ENCODE assay signal across 15 mouse cellular contexts in genomic region chr7:45232716-45233465, GRCm38 (mm10). TPM values are rescaled to one million over a fixed set of nuclear protein-coding genes. Genes with fewer than 3 reads are reported as not detected.
DNase-seq lines count a peak whose midpoint lies in the region; ATAC-seq and TF ChIP-seq lines count a peak whose summit lies in the region.
"Had no signal": no experiment of that assay in that cellular context is flagged by ENCODE, and none has a peak within 500 bp of the region (broad histone marks: within the 10 kb centered on the region; RNA-seq: fewer than 3 reads in every experiment).

No protein-coding gene starts in this region.

- no peak overlapping the region for H3K27ac ChIP-seq in heart, adult 2 months
- H3K27ac ChIP-seq in liver, embryonic 12.5 days: no peak overlapping the region
- H3K27ac ChIP-seq in cortical plate, adult 2 months (ENCODE audit: insufficient read depth, low read length): peak overlapping the region; percentile 82
- no peak overlapping the region for H3K27ac ChIP-seq in limb, embryonic 10.5 days
- H3K27ac ChIP-seq: lung, embryonic 15.5 days had no signal

- TF ChIP-seq EP300 in heart, adult 2 months (IDR thresholded peaks at IDR 0.05; ENCODE audit: insufficient read depth, low read depth, low read length): no peak

- no peaks in the 10 kb centered on the region for H3K79me2 ChIP-seq in heart, adult 2 months (replicated peaks; ENCODE audit: control insufficient read depth, insufficient read depth, low read length)

- H3K36me3 ChIP-seq in heart, adult 2 months (ENCODE audit: control insufficient read depth, insufficient read depth, low read length): no peaks in the 10 kb centered on the region
- peaks cover 27% of the 10 kb centered on the region for H3K36me3 ChIP-seq in liver, embryonic 12.5 days
- H3K36me3 ChIP-seq in limb, embryonic 10.5 days: peaks cover 62% of the 10 kb centered on the region

- peak; percentile 88 for DNase-seq in heart, adult 11 months
- DNase-seq in heart, adult 2 months: no peak
- no peak for DNase-seq in liver
- peak; percentile 33 for DNase-seq in limb, embryonic 10.5 days (ENCODE audit: low spot score)
- DNase-seq in adrenal gland, postnatal 10 days: no peak
- no peak for DNase-seq in ovary, adult 18-20 months (ENCODE audit: low spot score)
- DNase-seq: kidney, adult 8-10 months had no signal

- H3K4me1 ChIP-seq in heart, adult 2 months (ENCODE audit: control insufficient read depth, insufficient read depth, low read length): peaks cover 6% of the 10 kb centered on the region
- peaks cover 41% of the 10 kb centered on the region for H3K4me1 ChIP-seq in liver, embryonic 12.5 days
- peaks cover 3% of the 10 kb centered on the region; the same call in 1 of the 2 replicates for H3K4me1 ChIP-seq in cortical plate, adult 2 months (ENCODE audit: control insufficient read depth, insufficient read depth, low read length)
- peaks cover 55% of the 10 kb centered on the region for H3K4me1 ChIP-seq in limb, embryonic 10.5 days

- intact Hi-C loops in heart, adult 2 months (cut with DNase I): no loop called here

- 59% methylated on average over 13 of the region's 13 CpGs for WGBS in heart, adult 2 months
- WGBS in liver, embryonic 12.5 days (ENCODE audit: insufficient replicate concordance): 52% methylated on average over 13 of the region's 13 CpGs
- 66% methylated on average over 13 of the region's 13 CpGs for WGBS in limb, embryonic 10.5 days

- no peaks in the 10 kb centered on the region for H3K9me3 ChIP-seq in liver, embryonic 12.5 days (replicated peaks)
- no peaks in the 10 kb centered on the region for H3K9me3 ChIP-seq in limb, embryonic 10.5 days (replicated peaks)
- H3K9me3 ChIP-seq: lung, embryonic 15.5 days; midbrain, embryonic 10.5 days had no signal

- no peak overlapping the region for H3K4me3 ChIP-seq in heart, adult 2 months
- H3K4me3 ChIP-seq in liver, embryonic 12.5 days: no peak overlapping the region
- no peak overlapping the region for H3K4me3 ChIP-seq in cortical plate, adult 2 months (ENCODE audit: insufficient read depth, low read length)
- H3K4me3 ChIP-seq in limb, embryonic 10.5 days: no peak overlapping the region
- H3K4me3 ChIP-seq: lung, embryonic 15.5 days had no signal

- no peak for TF ChIP-seq POLR2A in heart, adult 2 months (IDR thresholded peaks at IDR 0.05; ENCODE audit: insufficient read depth, low read depth, low read length)
- TF ChIP-seq POLR2A in cortical plate, adult 2 months (IDR thresholded peaks at IDR 0.05; ENCODE audit: extremely low read depth, insufficient read depth, low read length): no peak

- ATAC-seq in liver, embryonic 12.5 days: 0 out of 2 replicates have a peak, but pooled peaks have one; percentile 16

- H3K27me3 ChIP-seq in heart, adult 2 months (ENCODE audit: control insufficient read depth, insufficient read depth, low read length): no peaks in the 10 kb centered on the region
- H3K27me3 ChIP-seq in liver, embryonic 12.5 days (replicated peaks): peaks cover 7% of the 10 kb centered on the region; the same call in 1 of the 2 replicates
- H3K27me3 ChIP-seq in limb, embryonic 10.5 days (ENCODE audit: low read depth, poor library complexity, severe bottlenecking): peaks cover 23% of the 10 kb centered on the region
- H3K27me3 ChIP-seq: lung, embryonic 15.5 days had no signal

- no peak overlapping the region for H3K4me2 ChIP-seq in liver, embryonic 12.5 days
- H3K4me2 ChIP-seq: lung, embryonic 15.5 days had no signal

- no peak overlapping the region for H3K9ac ChIP-seq in heart, adult 2 months (ENCODE audit: low read depth, low read length)
- H3K9ac ChIP-seq in liver, embryonic 12.5 days: no peak overlapping the region
- H3K9ac ChIP-seq: lung, embryonic 15.5 days had no signal

- no peak for TF ChIP-seq CTCF in heart, adult 2 months (IDR thresholded peaks at IDR 0.05)
- no peak for TF ChIP-seq CTCF in cortical plate, adult 2 months (IDR thresholded peaks at IDR 0.05; ENCODE audit: extremely low read depth, insufficient read depth, low read length)

RNA-seq across cellular contexts. Expression of gene Cd37, which starts 6.0 kb away (rescaled TPM):
- total RNA-seq in heart, adult 2 months (2021): 1 to 10 TPM; 3.1 to 4.3 TPM
- 10.0 and 21.2 TPM in 2 replicates for polyA plus RNA-seq in heart, adult 2 months (2012; rRNA removed)
- 14.0 and 14.6 TPM in 2 replicates for polyA plus RNA-seq in liver, embryonic 12.5 days (2016; fragmentation: Nextera tagmentation; extraction: Ambion mirVana)
- polyA plus RNA-seq in cortical plate, adult 2 months (2012; rRNA removed): 10.6 and 11.9 TPM in 2 replicates
- polyA plus RNA-seq in limb, embryonic 10.5 days (2016; fragmentation: Nextera tagmentation; extraction: Ambion mirVana): 1.1 and 1.2 TPM in 2 replicates
- 10 to 100 TPM; 13.9 to 17.6 TPM for total RNA-seq in adrenal gland, postnatal 10 days (2021)

RNA-seq across cellular contexts. Expression of gene Slc6a16, which starts 8.0 kb away (rescaled TPM):
- not detected for total RNA-seq in heart, adult 2 months (2021)
- 0.15 TPM in 1 of 2 replicates, not detected in the other for polyA plus RNA-seq in heart, adult 2 months (2012; rRNA removed)
- not detected in 2 replicates for polyA plus RNA-seq in liver, embryonic 12.5 days (2016; fragmentation: Nextera tagmentation; extraction: Ambion mirVana)
- 2.1 TPM in 2 replicates for polyA plus RNA-seq in cortical plate, adult 2 months (2012; rRNA removed)
- 0.24 and 0.49 TPM in 2 replicates for polyA plus RNA-seq in limb, embryonic 10.5 days (2016; fragmentation: Nextera tagmentation; extraction: Ambion mirVana)
- total RNA-seq in adrenal gland, postnatal 10 days (2021): under 1 TPM in 1 of 2 experiments, not detected in 1; 0.12 TPM
- total RNA-seq: gastrocnemius, postnatal 4 days; hematopoietic stem cell, adult 5-6 weeks had no signal
- polyA plus RNA-seq: stomach, embryonic 16.5 days; urinary bladder, adult 2 months had no signal

RNA-seq across cellular contexts. Expression of gene Tead2, which starts 17.3 kb away (rescaled TPM):
- 10 to 100 TPM in 1 of 2 experiments, 1 to 10 TPM in 1; 6.2 to 10.8 TPM for total RNA-seq in heart, adult 2 months (2021)
- 13.1 and 14.0 TPM in 2 replicates for polyA plus RNA-seq in heart, adult 2 months (2012; rRNA removed)
- polyA plus RNA-seq in liver, embryonic 12.5 days (2016; fragmentation: Nextera tagmentation; extraction: Ambion mirVana): 23.6 and 28.2 TPM in 2 replicates
- 5.0 and 6.4 TPM in 2 replicates for polyA plus RNA-seq in cortical plate, adult 2 months (2012; rRNA removed)
- 435 and 481 TPM in 2 replicates for polyA plus RNA-seq in limb, embryonic 10.5 days (2016; fragmentation: Nextera tagmentation; extraction: Ambion mirVana)
- total RNA-seq in adrenal gland, postnatal 10 days (2021): 10 to 100 TPM; 21.0 to 24.0 TPM

RNA-seq across cellular contexts. Expression of gene Dkkl1, which starts 20.9 kb away (rescaled TPM):
- total RNA-seq in heart, adult 2 months (2021): not detected
- 0.37 and 0.73 TPM in 2 replicates for polyA plus RNA-seq in heart, adult 2 months (2012; rRNA removed)
- 1.9 and 3.0 TPM in 2 replicates for polyA plus RNA-seq in liver, embryonic 12.5 days (2016; fragmentation: Nextera tagmentation; extraction: Ambion mirVana)
- polyA plus RNA-seq in cortical plate, adult 2 months (2012; rRNA removed): 41.4 and 47.2 TPM in 2 replicates
- 0.21 and 0.41 TPM in 2 replicates for polyA plus RNA-seq in limb, embryonic 10.5 days (2016; fragmentation: Nextera tagmentation; extraction: Ambion mirVana)
- total RNA-seq in adrenal gland, postnatal 10 days (2021): under 1 TPM in 1 of 2 experiments, not detected in 1; 0.30 TPM
- total RNA-seq: gastrocnemius, postnatal 4 days had no signal

RNA-seq across cellular contexts. Expression of gene Ccdc155, which starts 28.2 kb away (rescaled TPM):
- total RNA-seq in heart, adult 2 months (2021): not detected
- polyA plus RNA-seq in heart, adult 2 months (2012; rRNA removed): 0.06 and 0.12 TPM in 2 replicates
- 0.07 and 0.13 TPM in 2 replicates for polyA plus RNA-seq in liver, embryonic 12.5 days (2016; fragmentation: Nextera tagmentation; extraction: Ambion mirVana)
- 4.7 and 5.0 TPM in 2 replicates for polyA plus RNA-seq in cortical plate, adult 2 months (2012; rRNA removed)
- polyA plus RNA-seq in limb, embryonic 10.5 days (2016; fragmentation: Nextera tagmentation; extraction: Ambion mirVana): 0.45 and 0.68 TPM in 2 replicates
- under 1 TPM in 1 of 2 experiments, not detected in 1; 0.36 TPM for total RNA-seq in adrenal gland, postnatal 10 days (2021)

Comparison
In these comparisons a context has a peak if more than half of its experiments do, and no peak if none do; other contexts are left out.
1. DNase-seq: peak in heart, adult 11 months (single experiment) and limb, embryonic 10.5 days (single experiment); none in heart, adult 2 months (0 of 2), liver (single experiment), adrenal gland, postnatal 10 days (single experiment) and ovary, adult 18-20 months (single experiment).
2. RNA of gene Tead2, which starts 17.3 kb away (polyA plus RNA-seq): 435 to 481 TPM in limb, embryonic 10.5 days; 23.6 to 28.2 TPM in liver, embryonic 12.5 days, 13.1 to 14.0 TPM in heart, adult 2 months and 5.0 to 6.4 TPM in cortical plate, adult 2 months; every median in the first group is over 10 times any median in the second.